Mouse (Mus musculus): ENCODE measurements around the gene Glipr2.

DNA sequence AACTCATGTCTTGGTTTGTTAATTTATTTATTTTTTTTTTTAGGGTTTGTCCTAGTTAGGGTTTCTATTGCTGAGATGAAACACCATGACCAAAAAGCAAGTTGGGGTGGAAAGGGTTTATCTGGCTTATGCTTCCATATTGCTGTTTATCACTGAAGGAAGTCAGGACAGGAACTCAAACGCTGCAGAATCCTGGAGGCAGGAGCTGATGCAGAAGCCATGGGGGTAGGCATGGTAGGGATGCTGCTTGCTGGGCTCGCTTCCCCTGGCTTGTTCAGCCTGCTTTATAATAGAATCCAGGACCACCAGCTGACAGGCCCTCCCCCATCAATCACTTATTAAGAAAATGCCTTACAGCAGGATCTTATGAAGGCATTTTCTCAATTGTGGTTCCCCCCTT, 53.7 kb downstream of the Glipr2 start:
- TF ChIP-seq CTCF (IDR thresholded peaks at IDR 0.05; ENCODE audit: low read depth, low read length), result no peak
- TF ChIP-seq EP300 (IDR thresholded peaks at IDR 0.05; ENCODE audit: insufficient read depth, low read depth, low read length), result no peak
- no peak for TF ChIP-seq POLR2A (IDR thresholded peaks at IDR 0.05; ENCODE audit: insufficient read depth, low read length)
